Comparison of ENCODE assay signal across 10 mouse cellular contexts in the genomic region with DNA sequence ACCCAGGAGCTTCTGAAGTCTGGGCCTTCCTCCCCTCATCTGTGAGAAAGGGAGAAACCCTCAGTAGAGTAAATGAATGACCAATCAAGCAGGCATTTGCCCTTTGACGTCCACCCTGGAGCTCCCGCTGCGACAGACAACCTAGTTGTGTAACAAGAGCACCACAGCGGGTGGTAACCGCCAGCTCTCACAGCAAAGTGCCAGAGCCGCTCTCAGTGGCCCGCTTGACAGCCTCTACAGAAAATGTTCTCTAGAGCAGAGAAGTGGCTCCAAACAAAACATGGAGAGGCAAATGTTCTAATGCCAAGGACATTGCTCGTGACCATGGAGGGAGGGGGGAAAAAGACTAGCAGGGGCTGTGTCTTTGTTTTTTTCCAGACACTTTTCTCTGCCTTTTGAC. TPM values are rescaled to one million over a fixed set of nuclear protein-coding genes. Genes with fewer than 3 reads are reported as not detected.
DNase-seq lines count a peak whose midpoint lies in the region; ATAC-seq lines count a peak whose summit lies in the region.
"Had no signal": no experiment of that assay in that cellular context is flagged by ENCODE, and none has a peak within 500 bp of the region (broad histone marks: within the 10 kb centered on the region; RNA-seq: fewer than 3 reads in every experiment).

No protein-coding gene starts in this region.

- H3K36me3 ChIP-seq in kidney, embryonic 14.5 days (ENCODE audit: control insufficient read depth, insufficient read depth, low read length): no peaks in the 10 kb centered on the region
- H3K36me3 ChIP-seq: neural tube, embryonic 13.5 days had no signal

- H3K9me3 ChIP-seq in kidney, embryonic 14.5 days (ENCODE audit: control insufficient read depth, low read length): no peaks in the 10 kb centered on the region
- H3K9me3 ChIP-seq: neural tube, embryonic 13.5 days had no signal

- no peak overlapping the region for H3K4me3 ChIP-seq in kidney, embryonic 14.5 days (ENCODE audit: low read length)
- H3K4me3 ChIP-seq: erythroblast, embryonic 14.5 days; neural tube, embryonic 13.5 days had no signal

- 12% methylated on average over 8 of the region's 8 CpGs for WGBS in kidney, embryonic 14.5 days

- H3K27ac ChIP-seq in kidney, embryonic 14.5 days (ENCODE audit: low read depth, low read length): no peak overlapping the region
- H3K27ac ChIP-seq: neural tube, embryonic 13.5 days had no signal

- H3K4me2 ChIP-seq in kidney, embryonic 14.5 days (replicated peaks; ENCODE audit: low read depth, low read length): no peak overlapping the region
- H3K4me2 ChIP-seq: neural tube, embryonic 13.5 days had no signal

- H3K4me1 ChIP-seq in kidney, embryonic 14.5 days (ENCODE audit: control insufficient read depth, insufficient read depth, low read length): no peaks in the 10 kb centered on the region

- H3K27me3 ChIP-seq in kidney, embryonic 14.5 days (ENCODE audit: control insufficient read depth, insufficient read depth, low read length): no peaks in the 10 kb centered on the region
- H3K27me3 ChIP-seq: neural tube, embryonic 13.5 days had no signal

- no peak overlapping the region for H3K9ac ChIP-seq in kidney, embryonic 14.5 days (ENCODE audit: low read depth, low read length)
- H3K9ac ChIP-seq: neural tube, embryonic 13.5 days had no signal

- ATAC-seq in kidney, embryonic 14.5 days (ENCODE audit: low FRiP score, low TSS enrichment): no peak
- ATAC-seq in granulocyte monocyte progenitor cell, adult 5-6 weeks (replicated peaks; ENCODE audit: poor library complexity, severe bottlenecking): no peak

- peak; percentile 89 for DNase-seq in kidney, adult 11 months
- DNase-seq in adrenal gland, adult 18-20 months (ENCODE audit: low spot score in 2 of 2): peak; percentile 15 to 39
- peak; percentile 80 for DNase-seq in fibroblast of lung, adult 2 months (ENCODE audit: low read depth)
- peak; percentile 52 for DNase-seq in lung, postnatal 14 days
- no peak for DNase-seq in frontal cortex, postnatal 36 days (ENCODE audit: low spot score in 2 of 2)
- no peak for DNase-seq in urinary bladder, postnatal 14 days (ENCODE audit: low spot score)

RNA-seq across cellular contexts. Expression of gene Gtpbp4, which starts 21.3 kb away (rescaled TPM):
- polyA plus RNA-seq in kidney, embryonic 14.5 days (2014; fragmentation: Nextera tagmentation; extraction: Ambion mirVana): 91.3 and 102 TPM in 2 replicates
- 10 to 100 TPM; 70.7 to 72.4 TPM for total RNA-seq in adrenal gland, adult 18-20 months (2021)
- 71.1 and 85.6 TPM in 2 replicates for total RNA-seq in granulocyte monocyte progenitor cell, adult 5-6 weeks (2014; fragmentation: Nextera tagmentation)
- total RNA-seq in granulocyte monocyte progenitor cell, adult 5-6 weeks (2017): 155 and 169 TPM in 2 replicates

Comparison
In these comparisons a context has a peak if more than half of its experiments do, and no peak if none do; other contexts are left out.
1. DNase-seq: peak in kidney, adult 11 months (single experiment), adrenal gland, adult 18-20 months (2 of 2), fibroblast of lung, adult 2 months (single experiment) and lung, postnatal 14 days (single experiment); none in frontal cortex, postnatal 36 days (0 of 2) and urinary bladder, postnatal 14 days (single experiment).